Comparison of ENCODE assay signal across 9 mouse cellular contexts in genomic region chr5:140383559-140383958, GRCm38 (mm10). TPM values are rescaled to one million over a fixed set of nuclear protein-coding genes. Genes with fewer than 3 reads are reported as not detected.
A peak's percentile ranks its signal among the peaks of the same experiment; 100 is the strongest.
DNase-seq lines count a peak whose midpoint lies in the region; ATAC-seq and TF ChIP-seq lines count a peak whose summit lies in the region.
"Had no signal": no experiment of that assay in that cellular context is flagged by ENCODE, and none has a peak within 500 bp of the region (broad histone marks: within the 10 kb centered on the region; RNA-seq: fewer than 3 reads in every experiment).

No protein-coding gene starts in this region.

- no peak for DNase-seq in midbrain, postnatal 0 days (ENCODE audit: low spot score)
- DNase-seq in limb, embryonic 11.5 days (ENCODE audit: low spot score) = peak; percentile 46
- DNase-seq in cerebellum, adult 8-10 months = no peak
- DNase-seq in layer of hippocampus, adult 11-12 months (ENCODE audit: low spot score) = no peak
- no peak for DNase-seq in left cerebral cortex, postnatal 36 days (ENCODE audit: low spot score in 2 of 2)

- ATAC-seq in midbrain, embryonic 13.5 days = no peak
- no peak for ATAC-seq in midbrain, postnatal 0 days (ENCODE audit: low FRiP score)
- no peak for ATAC-seq in embryonic facial prominence, embryonic 13.5 days (ENCODE audit: insufficient number of reproducible peaks, insufficient read depth, low FRiP score, low TSS enrichment, low read depth)
- no peak for ATAC-seq in limb, embryonic 11.5 days (ENCODE audit: insufficient number of reproducible peaks, low FRiP score, low TSS enrichment, low read depth)
- peak; percentile 53; the same call in 1 of the 2 replicates for ATAC-seq in neutrophil, adult 5-6 weeks (ENCODE audit: extremely low read depth, insufficient number of reproducible peaks, low FRiP score, poor library complexity, severe bottlenecking)

- H3K36me3 ChIP-seq in midbrain, embryonic 13.5 days = no peaks in the 10 kb centered on the region
- no peaks in the 10 kb centered on the region for H3K36me3 ChIP-seq in midbrain, postnatal 0 days (ENCODE audit: insufficient read depth, low read length)
- no peaks in the 10 kb centered on the region for H3K36me3 ChIP-seq in embryonic facial prominence, embryonic 13.5 days
- no peaks in the 10 kb centered on the region for H3K36me3 ChIP-seq in limb, embryonic 11.5 days (ENCODE audit: control insufficient read depth, insufficient read depth, low read length)
- H3K36me3 ChIP-seq: hindbrain, embryonic 15.5 days had no signal

- H3K4me2 ChIP-seq in midbrain, embryonic 13.5 days (replicated peaks) = no peak overlapping the region
- no peak overlapping the region for H3K4me2 ChIP-seq in midbrain, postnatal 0 days (ENCODE audit: low read depth, low read length, poor library complexity, severe bottlenecking)
- H3K4me2 ChIP-seq in embryonic facial prominence, embryonic 13.5 days = peak overlapping the region; percentile 32
- H3K4me2 ChIP-seq in limb, embryonic 11.5 days (ENCODE audit: low read depth, severe bottlenecking) = no peak overlapping the region
- H3K4me2 ChIP-seq: hindbrain, embryonic 15.5 days had no signal

- 22% methylated on average over 7 of the region's 7 CpGs for WGBS in midbrain, embryonic 13.5 days
- WGBS in midbrain, postnatal 0 days = 24% methylated on average over 7 of the region's 7 CpGs
- 7% methylated on average over 7 of the region's 7 CpGs for WGBS in embryonic facial prominence, embryonic 13.5 days
- WGBS in limb, embryonic 11.5 days = 28% methylated on average over 7 of the region's 7 CpGs

- no peaks in the 10 kb centered on the region for H3K27me3 ChIP-seq in midbrain, embryonic 13.5 days
- no peaks in the 10 kb centered on the region for H3K27me3 ChIP-seq in midbrain, postnatal 0 days (ENCODE audit: insufficient read depth, low read length)
- no peaks in the 10 kb centered on the region for H3K27me3 ChIP-seq in embryonic facial prominence, embryonic 13.5 days
- no peaks in the 10 kb centered on the region for H3K27me3 ChIP-seq in limb, embryonic 11.5 days (ENCODE audit: control insufficient read depth, insufficient read depth, low read length)
- H3K27me3 ChIP-seq: hindbrain, embryonic 15.5 days had no signal

- intact Hi-C loops in left cerebral cortex, postnatal 36 days (cut with DNase I) = no loop called here

- H3K4me1 ChIP-seq in midbrain, embryonic 13.5 days (replicated peaks) = peaks cover 16% of the 10 kb centered on the region
- peaks cover 6% of the 10 kb centered on the region; the same call in 1 of the 2 replicates for H3K4me1 ChIP-seq in midbrain, postnatal 0 days (ENCODE audit: insufficient read depth, low read length)
- peaks cover 40% of the 10 kb centered on the region for H3K4me1 ChIP-seq in embryonic facial prominence, embryonic 13.5 days
- peaks cover 10% of the 10 kb centered on the region; the same call in 1 of the 2 replicates for H3K4me1 ChIP-seq in limb, embryonic 11.5 days (ENCODE audit: control insufficient read depth, insufficient read depth, low read length)

- H3K9ac ChIP-seq in midbrain, embryonic 13.5 days (replicated peaks) = peak overlapping the region; percentile 36; the same call in 1 of the 2 replicates
- no peak overlapping the region for H3K9ac ChIP-seq in midbrain, postnatal 0 days (replicated peaks; ENCODE audit: low read length, poor library complexity, severe bottlenecking)
- H3K9ac ChIP-seq in embryonic facial prominence, embryonic 13.5 days = peak overlapping the region; percentile 49
- H3K9ac ChIP-seq in limb, embryonic 11.5 days (ENCODE audit: low read length) = peak overlapping the region; percentile 49; the same call in 1 of the 2 replicates
- H3K9ac ChIP-seq: hindbrain, embryonic 15.5 days had no signal

- H3K27ac ChIP-seq in midbrain, embryonic 13.5 days = no peak overlapping the region
- no peak overlapping the region for H3K27ac ChIP-seq in midbrain, postnatal 0 days (ENCODE audit: low read depth, low read length)
- H3K27ac ChIP-seq in embryonic facial prominence, embryonic 13.5 days = peak overlapping the region; percentile 68
- peak overlapping the region; percentile 47; the same call in 1 of the 2 replicates for H3K27ac ChIP-seq in limb, embryonic 11.5 days (replicated peaks; ENCODE audit: low read depth, low read length)
- H3K27ac ChIP-seq: hindbrain, embryonic 15.5 days had no signal

- no peak overlapping the region for H3K4me3 ChIP-seq in midbrain, embryonic 13.5 days (replicated peaks)
- no peak overlapping the region for H3K4me3 ChIP-seq in midbrain, postnatal 0 days (ENCODE audit: low read depth, low read length)
- no peak overlapping the region for H3K4me3 ChIP-seq in embryonic facial prominence, embryonic 13.5 days
- H3K4me3 ChIP-seq in limb, embryonic 11.5 days (ENCODE audit: low read depth, low read length) = no peak overlapping the region
- H3K4me3 ChIP-seq: hindbrain, embryonic 15.5 days had no signal

- no peaks in the 10 kb centered on the region for H3K9me3 ChIP-seq in midbrain, embryonic 13.5 days
- H3K9me3 ChIP-seq in midbrain, postnatal 0 days (ENCODE audit: low read length) = no peaks in the 10 kb centered on the region
- no peaks in the 10 kb centered on the region for H3K9me3 ChIP-seq in embryonic facial prominence, embryonic 13.5 days
- no peaks in the 10 kb centered on the region for H3K9me3 ChIP-seq in limb, embryonic 11.5 days (ENCODE audit: control insufficient read depth, low read length)
- H3K9me3 ChIP-seq: hindbrain, embryonic 15.5 days had no signal

- TF ChIP-seq CTCF in midbrain, postnatal 0 days (IDR thresholded peaks at IDR 0.05) = no peak

RNA-seq across cellular contexts. Expression of gene Snx8, which starts 5.5 kb away (rescaled TPM):
- polyA plus RNA-seq in midbrain, embryonic 13.5 days (2015; fragmentation: Nextera tagmentation; extraction: Ambion mirVana) = 25.2 and 26.4 TPM in 2 replicates
- total RNA-seq in midbrain, postnatal 0 days (2014; rRNA removed) = 78.4 and 86.8 TPM in 2 replicates
- polyA plus RNA-seq in midbrain, postnatal 0 days (2015; fragmentation: Nextera tagmentation; extraction: Ambion mirVana) = 46.9 and 48.9 TPM in 2 replicates
- 19.0 and 19.7 TPM in 2 replicates for polyA plus RNA-seq in embryonic facial prominence, embryonic 13.5 days (2015; fragmentation: Nextera tagmentation; extraction: Ambion mirVana)
- 9.7 and 10.1 TPM in 2 replicates for polyA plus RNA-seq in limb, embryonic 11.5 days (2014; fragmentation: Nextera tagmentation; extraction: Ambion mirVana)
- total RNA-seq in neutrophil, adult 5-6 weeks (2017) = 98.5 and 111 TPM in 2 replicates
- 10 to 100 TPM; 12.1 to 15.1 TPM for total RNA-seq in left cerebral cortex, postnatal 36 days (2021)

RNA-seq across cellular contexts. Expression of gene Eif3b, which starts 35.6 kb away (rescaled TPM):
- polyA plus RNA-seq in midbrain, embryonic 13.5 days (2015; fragmentation: Nextera tagmentation; extraction: Ambion mirVana) = 71.4 and 92.6 TPM in 2 replicates
- 36.6 and 41.3 TPM in 2 replicates for total RNA-seq in midbrain, postnatal 0 days (2014; rRNA removed)
- 53.7 and 54.5 TPM in 2 replicates for polyA plus RNA-seq in midbrain, postnatal 0 days (2015; fragmentation: Nextera tagmentation; extraction: Ambion mirVana)
- 129 and 131 TPM in 2 replicates for polyA plus RNA-seq in embryonic facial prominence, embryonic 13.5 days (2015; fragmentation: Nextera tagmentation; extraction: Ambion mirVana)
- 210 and 212 TPM in 2 replicates for polyA plus RNA-seq in limb, embryonic 11.5 days (2014; fragmentation: Nextera tagmentation; extraction: Ambion mirVana)
- total RNA-seq in neutrophil, adult 5-6 weeks (2017) = 46.4 and 67.3 TPM in 2 replicates
- total RNA-seq in left cerebral cortex, postnatal 36 days (2021) = 10 to 100 TPM; 86.7 to 90.1 TPM

RNA-seq across cellular contexts. Expression of gene Mrm2, which starts 51.9 kb away (rescaled TPM):
- polyA plus RNA-seq in midbrain, embryonic 13.5 days (2015; fragmentation: Nextera tagmentation; extraction: Ambion mirVana) = 18.6 and 23.5 TPM in 2 replicates
- 9.9 and 15.1 TPM in 2 replicates for total RNA-seq in midbrain, postnatal 0 days (2014; rRNA removed)
- 14.7 and 16.2 TPM in 2 replicates for polyA plus RNA-seq in midbrain, postnatal 0 days (2015; fragmentation: Nextera tagmentation; extraction: Ambion mirVana)
- 22.6 and 26.3 TPM in 2 replicates for polyA plus RNA-seq in embryonic facial prominence, embryonic 13.5 days (2015; fragmentation: Nextera tagmentation; extraction: Ambion mirVana)
- 23.5 and 27.3 TPM in 2 replicates for polyA plus RNA-seq in limb, embryonic 11.5 days (2014; fragmentation: Nextera tagmentation; extraction: Ambion mirVana)
- 4.0 and 5.4 TPM in 2 replicates for total RNA-seq in neutrophil, adult 5-6 weeks (2017)
- total RNA-seq in left cerebral cortex, postnatal 36 days (2021) = 10 to 100 TPM in 1 of 2 experiments, 1 to 10 TPM in 1; 8.9 to 11.5 TPM

Comparison
In these comparisons a context has a peak if more than half of its experiments do, and no peak if none do; other contexts are left out.
1. H3K27ac ChIP-seq: peak in embryonic facial prominence, embryonic 13.5 days (single experiment) and limb, embryonic 11.5 days (single experiment); none in midbrain, embryonic 13.5 days (single experiment) and midbrain, postnatal 0 days (single experiment).